Mouse (Mus musculus): ENCODE measurements around the gene Olfr763. TPM values are rescaled to one million over a fixed set of nuclear protein-coding genes. Genes with fewer than 3 reads are reported as not detected.
"Not testable (repeated sequence)": the region's sequence is repeated elsewhere in the genome, so short reads cannot be mapped to it uniquely, and the experiment has no call there.

Olfr763 gene
- polyA plus RNA-seq, 1 experiment from 2014 or later: not detected

GRCm38 (mm10) chr10:128977522-128978114 lies 33.0 kb upstream of the Olfr763 start:
- ATAC-seq (replicated peaks; ENCODE audit: low FRiP score, low read depth): peak; percentile 81
- peak; percentile 88 for TF ChIP-seq CTCF (IDR thresholded peaks at IDR 0.05; ENCODE audit: low read depth)

GRCm38 (mm10) chr10:128980644-128981365 lies 29.8 kb upstream of the Olfr763 start:
- H3K4me2 ChIP-seq (ENCODE audit: low read length): no peak overlapping the region
- H3K4me1 ChIP-seq (replicated peaks; ENCODE audit: insufficient read depth, low read length): no peaks in the 10 kb centered on the region
- H3K27ac ChIP-seq: 0 out of 2 replicates have a peak overlapping the region, but pooled peaks have one; percentile 19
- DNase-seq (ENCODE audit: low spot score) (peak; percentile 23), ATAC-seq (replicated peaks; ENCODE audit: low FRiP score, low read depth) (peak; percentile 74)
- WGBS: 74% methylated on average over 3 of the region's 3 CpGs
- H3K4me3 ChIP-seq (replicated peaks; ENCODE audit: low read depth, low read length): no peak overlapping the region
- H3K9ac ChIP-seq (ENCODE audit: low read depth, low read length): no peak overlapping the region
- no peaks in the 10 kb centered on the region for H3K27me3 ChIP-seq (ENCODE audit: insufficient read depth, low read length)
- H3K9me3 ChIP-seq (replicated peaks; ENCODE audit: low read length): no peaks in the 10 kb centered on the region
- TF ChIP-seq CTCF (IDR thresholded peaks at IDR 0.05; ENCODE audit: low read depth): no peak
- no peaks in the 10 kb centered on the region for H3K36me3 ChIP-seq (ENCODE audit: insufficient read depth, low read length)

More at GRCm38 (mm10) chr10:128977522-128978114, 33.0 kb upstream of the Olfr763 start:
- no peak overlapping the region for H3K27ac ChIP-seq
- DNase-seq (ENCODE audit: low spot score): peak; percentile 87
- WGBS: 21% methylated on average over 9 of the region's 9 CpGs
- no peaks in the 10 kb centered on the region for H3K36me3 ChIP-seq (ENCODE audit: insufficient read depth, low read length)
- no peaks in the 10 kb centered on the region for H3K27me3 ChIP-seq (ENCODE audit: insufficient read depth, low read length)
- no peak overlapping the region for H3K4me2 ChIP-seq (ENCODE audit: low read length)
- no peak overlapping the region for H3K4me3 ChIP-seq (replicated peaks; ENCODE audit: low read depth, low read length)
- H3K9ac ChIP-seq (ENCODE audit: low read depth, low read length): no peak overlapping the region
- no peaks in the 10 kb centered on the region for H3K9me3 ChIP-seq (replicated peaks; ENCODE audit: low read length)
- H3K4me1 ChIP-seq (replicated peaks; ENCODE audit: insufficient read depth, low read length): no peaks in the 10 kb centered on the region

- not testable (repeated sequence) for ATAC-seq (replicated peaks; ENCODE audit: low FRiP score, low read depth); H3K9ac ChIP-seq (ENCODE audit: low read depth, low read length); H3K4me2 ChIP-seq (ENCODE audit: low read length); H3K4me1 ChIP-seq (replicated peaks; ENCODE audit: insufficient read depth, low read length); H3K36me3 ChIP-seq (ENCODE audit: insufficient read depth, low read length); H3K27ac ChIP-seq; H3K27me3 ChIP-seq (ENCODE audit: insufficient read depth, low read length); H3K4me3 ChIP-seq (replicated peaks; ENCODE audit: low read depth, low read length); DNase-seq (ENCODE audit: low spot score); H3K9me3 ChIP-seq (replicated peaks; ENCODE audit: low read length)
- WGBS: 50% methylated on average over 1 of the region's 1 CpGs
These were observed 21.5 kb upstream of the Olfr763 start, which contains the start of gene Olfr9 for GRCm38 (mm10) chr10:128989131-128989530. Gene Olfr9, plus strand, starts transcription at chr10:128989431.

GRCm38 (mm10) chr10:128990129-128990850 lies 20.3 kb upstream of the Olfr763 start:
- H3K27ac ChIP-seq; H3K4me2 ChIP-seq (ENCODE audit: low read length); H3K4me1 ChIP-seq (replicated peaks; ENCODE audit: insufficient read depth, low read length); H3K27me3 ChIP-seq (ENCODE audit: insufficient read depth, low read length); H3K36me3 ChIP-seq (ENCODE audit: insufficient read depth, low read length); ATAC-seq (replicated peaks; ENCODE audit: low FRiP score, low read depth); H3K4me3 ChIP-seq (replicated peaks; ENCODE audit: low read depth, low read length); DNase-seq (ENCODE audit: low spot score); H3K9me3 ChIP-seq (replicated peaks; ENCODE audit: low read length); H3K9ac ChIP-seq (ENCODE audit: low read depth, low read length): not testable (repeated sequence)
- 66% methylated on average over 7 of the region's 10 CpGs for WGBS

- Histone ChIP-seq H3K4me2 (ENCODE audit: low read length) (no peak overlapping the region), H3K4me3 (replicated peaks; ENCODE audit: low read depth, low read length) (no peak overlapping the region), H3K27ac (no peak overlapping the region), H3K4me1 (replicated peaks; ENCODE audit: insufficient read depth, low read length) (no peaks in the 10 kb centered on the region), H3K9me3 (replicated peaks; ENCODE audit: low read length) (no peaks in the 10 kb centered on the region), H3K36me3 (ENCODE audit: insufficient read depth, low read length) (no peaks in the 10 kb centered on the region), H3K9ac (ENCODE audit: low read depth, low read length) (no peak overlapping the region), H3K27me3 (ENCODE audit: insufficient read depth, low read length) (no peaks in the 10 kb centered on the region)
- TF ChIP-seq CTCF (IDR thresholded peaks at IDR 0.05; ENCODE audit: low read depth): no peak
- no peak for DNase-seq (ENCODE audit: low spot score)
- no peak for ATAC-seq (replicated peaks; ENCODE audit: low FRiP score, low read depth)
These were observed 19.6 kb upstream of the Olfr763 start for GRCm38 (mm10) chr10:128990994-128991393.

GRCm38 (mm10) chr10:128995796-128996195 lies 14.8 kb upstream of the Olfr763 start:
- ATAC-seq (replicated peaks; ENCODE audit: low FRiP score, low read depth) (0 out of 2 replicates have a peak, but pooled peaks have one; percentile 29), DNase-seq (ENCODE audit: low spot score) (no peak)
- 87% methylated on average over 1 of the region's 1 CpGs for whole genome bisulfite sequencing
- no peaks in the 10 kb centered on the region for H3K27me3 ChIP-seq (ENCODE audit: insufficient read depth, low read length)
- H3K4me2 ChIP-seq (ENCODE audit: low read length): no peak overlapping the region
- H3K4me1 ChIP-seq (replicated peaks; ENCODE audit: insufficient read depth, low read length): no peaks in the 10 kb centered on the region
- no peak for TF ChIP-seq CTCF (IDR thresholded peaks at IDR 0.05; ENCODE audit: low read depth)
- H3K9me3 ChIP-seq (replicated peaks; ENCODE audit: low read length): no peaks in the 10 kb centered on the region
- no peak overlapping the region for H3K4me3 ChIP-seq (replicated peaks; ENCODE audit: low read depth, low read length)
- no peak overlapping the region for H3K27ac ChIP-seq
- H3K36me3 ChIP-seq (ENCODE audit: insufficient read depth, low read length): no peaks in the 10 kb centered on the region
- H3K9ac ChIP-seq (ENCODE audit: low read depth, low read length): no peak overlapping the region
